Mouse (Mus musculus) liver, adult (tissue): ENCODE results near the gene Stat4.

Experiments
- GATA4 ChIP-seq: IDR thresholded peaks from 2 replicates; pipeline ENCODE4 v1.6.1; 2014; ENCODE audit warnings: mild to moderate bottlenecking, low read length; ENCODE audit not compliant: insufficient replicate concordance

The Stat4 gene

GRCm38 (mm10) chr1:51986848-51987247 is at the start of gene Stat4:
Stat4 (plus strand) TSS chr1:51987148.
- no peak for TF ChIP-seq GATA4

GRCm38 (mm10) chr1:51938357-51938756 is 48.6 kb upstream of the Stat4 start:
- no peak for TF ChIP-seq GATA4

GRCm38 (mm10) chr1:51944755-51945154 is 42.2 kb upstream of the Stat4 start:
- no peak for TF ChIP-seq GATA4

GRCm38 (mm10) chr1:51947116-51947515 is 39.8 kb upstream of the Stat4 start:
- no peak for TF ChIP-seq GATA4

- no peak for TF ChIP-seq GATA4
These were observed 22.3 kb upstream of the Stat4 start for GRCm38 (mm10) chr1:51964647-51965046.

GRCm38 (mm10) chr1:51968994-51969393 is 18.0 kb upstream of the Stat4 start:
- no peak for TF ChIP-seq GATA4

- no peak for TF ChIP-seq GATA4
These were observed 16.8 kb upstream of the Stat4 start for GRCm38 (mm10) chr1:51970182-51970581.

- no peak for TF ChIP-seq GATA4
These were observed 11.4 kb upstream of the Stat4 start for GRCm38 (mm10) chr1:51975589-51975988.

GRCm38 (mm10) chr1:51979048-51979447 is 7.9 kb upstream of the Stat4 start:
- TF ChIP-seq GATA4, result no peak

GRCm38 (mm10) chr1:51991983-51992609 is 5.1 kb downstream of the Stat4 start:
- no peak for TF ChIP-seq GATA4

GRCm38 (mm10) chr1:51996056-51996455 is 9.1 kb downstream of the Stat4 start:
- TF ChIP-seq GATA4, result no peak

- TF ChIP-seq GATA4, result no peak
These were observed 10.1 kb downstream of the Stat4 start for GRCm38 (mm10) chr1:51996751-51997659.

- TF ChIP-seq GATA4, result no peak
These were observed 11.6 kb downstream of the Stat4 start for GRCm38 (mm10) chr1:51998542-51998941.

- no peak for TF ChIP-seq GATA4
These were observed 17.1 kb downstream of the Stat4 start for GRCm38 (mm10) chr1:52004096-52004495.

- TF ChIP-seq GATA4, result no peak
These were observed 21.5 kb downstream of the Stat4 start for GRCm38 (mm10) chr1:52008443-52008842.

GRCm38 (mm10) chr1:52008947-52009346 is 22.0 kb downstream of the Stat4 start:
- no peak for TF ChIP-seq GATA4

GRCm38 (mm10) chr1:52010741-52011140 is 23.8 kb downstream of the Stat4 start:
- no peak for TF ChIP-seq GATA4

GRCm38 (mm10) chr1:52011227-52011626 is 24.3 kb downstream of the Stat4 start:
- TF ChIP-seq GATA4, result no peak
